Mouse (Mus musculus): Measurements from ENCODE around the gene Dnajc28. TPM values are rescaled to one million over a fixed set of nuclear protein-coding genes. Genes with fewer than 3 reads are reported as not detected.

Gene Dnajc28
- polyA plus RNA-seq, 1 experiment from 2014 or later = 5.8 TPM

- H3K27ac ChIP-seq (ENCODE audit: low read depth, low read length) = no peak overlapping the region
- no peaks in the 10 kb centered on the region; the same call in 1 of the 2 replicates for H3K4me1 ChIP-seq (ENCODE audit: control insufficient read depth, insufficient read depth, low read depth, low read length)
- ATAC-seq = no peak
- H3K27me3 ChIP-seq (replicated peaks; ENCODE audit: control insufficient read depth, insufficient read depth, low read length) = no peaks in the 10 kb centered on the region
- H3K9me3 ChIP-seq (ENCODE audit: control insufficient read depth, low read length) = no peaks in the 10 kb centered on the region
- no peak overlapping the region for H3K9ac ChIP-seq (ENCODE audit: low read depth, low read length)
- H3K4me3 ChIP-seq (ENCODE audit: low read length) = no peak overlapping the region
- H3K36me3 ChIP-seq (ENCODE audit: control insufficient read depth, insufficient read depth, low read length) = peaks cover 43% of the 10 kb centered on the region
- H3K4me2 ChIP-seq (ENCODE audit: low read length) = no peak overlapping the region
- 96% methylated on average over 2 of the region's 2 CpGs for WGBS
Measured at GRCm38 (mm10) chr16:91639636-91640035, 20.8 kb upstream of the Dnajc28 start.

GRCm38 (mm10) chr16:91639161-91639560 lies 20.3 kb upstream of the Dnajc28 start:
- ATAC-seq = no peak
- H3K4me2 ChIP-seq (ENCODE audit: low read length) = no peak overlapping the region
- no peak overlapping the region for H3K27ac ChIP-seq (ENCODE audit: low read depth, low read length)
- no peaks in the 10 kb centered on the region for H3K27me3 ChIP-seq (replicated peaks; ENCODE audit: control insufficient read depth, insufficient read depth, low read length)
- 97% methylated on average over 5 of the region's 5 CpGs for WGBS
- H3K4me1 ChIP-seq (ENCODE audit: control insufficient read depth, insufficient read depth, low read depth, low read length) = no peaks in the 10 kb centered on the region
- no peak overlapping the region for H3K4me3 ChIP-seq (ENCODE audit: low read length)
- H3K9ac ChIP-seq (ENCODE audit: low read depth, low read length) = no peak overlapping the region
- H3K36me3 ChIP-seq (ENCODE audit: control insufficient read depth, insufficient read depth, low read length) = peaks cover 43% of the 10 kb centered on the region
- no peaks in the 10 kb centered on the region for H3K9me3 ChIP-seq (ENCODE audit: control insufficient read depth, low read length)

GRCm38 (mm10) chr16:91633641-91634040 lies 14.8 kb upstream of the Dnajc28 start:
- Histone ChIP-seq H3K27ac (ENCODE audit: low read depth, low read length) (no peak overlapping the region), H3K4me2 (ENCODE audit: low read length) (no peak overlapping the region), H3K4me3 (ENCODE audit: low read length) (no peak overlapping the region), H3K36me3 (ENCODE audit: control insufficient read depth, insufficient read depth, low read length) (peaks cover 40% of the 10 kb centered on the region), H3K9ac (ENCODE audit: low read depth, low read length) (no peak overlapping the region), H3K27me3 (replicated peaks; ENCODE audit: control insufficient read depth, insufficient read depth, low read length) (no peaks in the 10 kb centered on the region), H3K4me1 (ENCODE audit: control insufficient read depth, insufficient read depth, low read depth, low read length) (no peaks in the 10 kb centered on the region), H3K9me3 (ENCODE audit: control insufficient read depth, low read length) (no peaks in the 10 kb centered on the region)
- ATAC-seq = no peak
- 91% methylated on average over 12 of the region's 12 CpGs for WGBS

- Histone ChIP-seq H3K27me3 (replicated peaks; ENCODE audit: control insufficient read depth, insufficient read depth, low read length) (no peaks in the 10 kb centered on the region), H3K4me1 (ENCODE audit: control insufficient read depth, insufficient read depth, low read depth, low read length) (no peaks in the 10 kb centered on the region), H3K9me3 (ENCODE audit: control insufficient read depth, low read length) (no peaks in the 10 kb centered on the region), H3K36me3 (ENCODE audit: control insufficient read depth, insufficient read depth, low read length) (peaks cover 43% of the 10 kb centered on the region), H3K9ac (ENCODE audit: low read depth, low read length) (no peak overlapping the region), H3K4me2 (ENCODE audit: low read length) (no peak overlapping the region), H3K4me3 (ENCODE audit: low read length) (no peak overlapping the region), H3K27ac (ENCODE audit: low read depth, low read length) (no peak overlapping the region)
- 94% methylated on average over 7 of the region's 7 CpGs for WGBS
- ATAC-seq = no peak
Measured at GRCm38 (mm10) chr16:91632940-91633339, 14.1 kb upstream of the Dnajc28 start.

- no peak for ATAC-seq
- H3K9me3 ChIP-seq (ENCODE audit: control insufficient read depth, low read length) = no peaks in the 10 kb centered on the region
- H3K27ac ChIP-seq (ENCODE audit: low read depth, low read length) = no peak overlapping the region
- no peaks in the 10 kb centered on the region for H3K27me3 ChIP-seq (replicated peaks; ENCODE audit: control insufficient read depth, insufficient read depth, low read length)
- H3K4me3 ChIP-seq (ENCODE audit: low read length) = no peak overlapping the region
- H3K4me1 ChIP-seq (ENCODE audit: control insufficient read depth, insufficient read depth, low read depth, low read length) = no peaks in the 10 kb centered on the region
- no peak overlapping the region for H3K4me2 ChIP-seq (ENCODE audit: low read length)
- no peak overlapping the region for H3K9ac ChIP-seq (ENCODE audit: low read depth, low read length)
- WGBS = 79% methylated on average over 5 of the region's 5 CpGs
- H3K36me3 ChIP-seq (ENCODE audit: control insufficient read depth, insufficient read depth, low read length) = peaks cover 43% of the 10 kb centered on the region
Measured at GRCm38 (mm10) chr16:91632439-91632838, 13.6 kb upstream of the Dnajc28 start.

- ATAC-seq = no peak
- no peaks in the 10 kb centered on the region for H3K27me3 ChIP-seq (replicated peaks; ENCODE audit: control insufficient read depth, insufficient read depth, low read length)
- H3K4me3 ChIP-seq (ENCODE audit: low read length) = no peak overlapping the region
- H3K9me3 ChIP-seq (ENCODE audit: control insufficient read depth, low read length) = no peaks in the 10 kb centered on the region
- no peak overlapping the region for H3K27ac ChIP-seq (ENCODE audit: low read depth, low read length)
- no peaks in the 10 kb centered on the region for H3K4me1 ChIP-seq (ENCODE audit: control insufficient read depth, insufficient read depth, low read depth, low read length)
- H3K4me2 ChIP-seq (ENCODE audit: low read length) = no peak overlapping the region
- WGBS = 71% methylated on average over 1 of the region's 1 CpGs
- peaks cover 33% of the 10 kb centered on the region for H3K36me3 ChIP-seq (ENCODE audit: control insufficient read depth, insufficient read depth, low read length)
- no peak overlapping the region for H3K9ac ChIP-seq (ENCODE audit: low read depth, low read length)
Measured at GRCm38 (mm10) chr16:91630584-91630983, 11.8 kb upstream of the Dnajc28 start.

GRCm38 (mm10) chr16:91629749-91630148 lies 10.9 kb upstream of the Dnajc28 start:
- Histone ChIP-seq H3K4me3 (ENCODE audit: low read length) (no peak overlapping the region), H3K27ac (ENCODE audit: low read depth, low read length) (no peak overlapping the region), H3K4me2 (ENCODE audit: low read length) (no peak overlapping the region), H3K9ac (ENCODE audit: low read depth, low read length) (no peak overlapping the region), H3K9me3 (ENCODE audit: control insufficient read depth, low read length) (no peaks in the 10 kb centered on the region), H3K27me3 (replicated peaks; ENCODE audit: control insufficient read depth, insufficient read depth, low read length) (no peaks in the 10 kb centered on the region), H3K4me1 (ENCODE audit: control insufficient read depth, insufficient read depth, low read depth, low read length) (no peaks in the 10 kb centered on the region), H3K36me3 (ENCODE audit: control insufficient read depth, insufficient read depth, low read length) (peaks cover 29% of the 10 kb centered on the region)
- ATAC-seq = no peak
- 90% methylated on average over 4 of the region's 4 CpGs for WGBS

GRCm38 (mm10) chr16:91628673-91629072 lies 9.8 kb upstream of the Dnajc28 start:
- Histone ChIP-seq H3K4me2 (ENCODE audit: low read length) (no peak overlapping the region), H3K9me3 (ENCODE audit: control insufficient read depth, low read length) (no peaks in the 10 kb centered on the region), H3K4me1 (ENCODE audit: control insufficient read depth, insufficient read depth, low read depth, low read length) (no peaks in the 10 kb centered on the region), H3K27me3 (replicated peaks; ENCODE audit: control insufficient read depth, insufficient read depth, low read length) (no peaks in the 10 kb centered on the region), H3K27ac (ENCODE audit: low read depth, low read length) (no peak overlapping the region), H3K36me3 (ENCODE audit: control insufficient read depth, insufficient read depth, low read length) (peaks cover 32% of the 10 kb centered on the region), H3K9ac (ENCODE audit: low read depth, low read length) (no peak overlapping the region), H3K4me3 (ENCODE audit: low read length) (no peak overlapping the region)
- ATAC-seq = no peak
- 89% methylated on average over 3 of the region's 3 CpGs for WGBS

- no peaks in the 10 kb centered on the region for H3K4me1 ChIP-seq (ENCODE audit: control insufficient read depth, insufficient read depth, low read depth, low read length)
- no peak overlapping the region for H3K4me3 ChIP-seq (ENCODE audit: low read length)
- ATAC-seq = no peak
- 93% methylated on average over 7 of the region's 7 CpGs for WGBS
- peaks cover 33% of the 10 kb centered on the region for H3K36me3 ChIP-seq (ENCODE audit: control insufficient read depth, insufficient read depth, low read length)
- H3K27me3 ChIP-seq (replicated peaks; ENCODE audit: control insufficient read depth, insufficient read depth, low read length) = no peaks in the 10 kb centered on the region
- no peak overlapping the region for H3K9ac ChIP-seq (ENCODE audit: low read depth, low read length)
- no peak overlapping the region for H3K4me2 ChIP-seq (ENCODE audit: low read length)
- H3K27ac ChIP-seq (ENCODE audit: low read depth, low read length) = no peak overlapping the region
- no peaks in the 10 kb centered on the region for H3K9me3 ChIP-seq (ENCODE audit: control insufficient read depth, low read length)
Measured at GRCm38 (mm10) chr16:91627831-91628230, 9.0 kb upstream of the Dnajc28 start.

GRCm38 (mm10) chr16:91623074-91623473 lies 4.2 kb upstream of the Dnajc28 start:
- Histone ChIP-seq H3K36me3 (ENCODE audit: control insufficient read depth, insufficient read depth, low read length) (peaks cover 35% of the 10 kb centered on the region), H3K9me3 (ENCODE audit: control insufficient read depth, low read length) (no peaks in the 10 kb centered on the region)

More at GRCm38 (mm10) chr16:91623074-91623473, 4.2 kb upstream of the Dnajc28 start:
- no peak overlapping the region for H3K9ac ChIP-seq (ENCODE audit: low read depth, low read length)
- WGBS = 95% methylated on average over 9 of the region's 9 CpGs
- ATAC-seq = no peak
- H3K4me1 ChIP-seq (ENCODE audit: control insufficient read depth, insufficient read depth, low read depth, low read length) = peaks cover 4% of the 10 kb centered on the region
- H3K4me2 ChIP-seq (ENCODE audit: low read length) = no peak overlapping the region
- no peaks in the 10 kb centered on the region for H3K27me3 ChIP-seq (replicated peaks; ENCODE audit: control insufficient read depth, insufficient read depth, low read length)
- H3K4me3 ChIP-seq (ENCODE audit: low read length) = no peak overlapping the region
- no peak overlapping the region for H3K27ac ChIP-seq (ENCODE audit: low read depth, low read length)
